Mouse (Mus musculus): ENCODE measurements at regions not wholly inside any gene's neighbourhood (a gene's known extent, or its start where the extent isn't known, plus 50 kb on each side); places are given as distances from the start of the nearest gene placed in this dataset. TPM values are rescaled to one million over a fixed set of nuclear protein-coding genes. Genes with fewer than 3 reads are reported as not detected.

DNA sequence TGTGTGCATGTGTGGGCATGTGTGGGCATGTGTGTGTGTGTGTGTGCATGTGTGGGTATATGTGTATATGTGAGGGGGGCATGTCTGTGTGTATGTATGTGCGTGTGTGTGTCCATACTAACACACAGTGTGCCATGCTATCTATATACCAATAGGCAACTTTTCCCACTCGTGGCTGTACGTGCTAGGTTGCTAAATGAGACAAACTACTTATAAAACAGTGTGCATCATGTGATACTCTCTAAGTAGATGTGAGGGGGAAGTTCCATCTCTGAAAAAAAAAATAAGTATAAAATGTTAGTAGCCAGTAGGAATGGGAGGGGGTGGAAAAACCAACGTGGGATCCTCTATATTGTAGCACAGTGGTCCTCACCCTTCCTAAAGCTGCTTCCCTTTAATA is 74.5 kb upstream of the Lhx5 start:
- no peak overlapping the region for H3K9ac ChIP-seq (ENCODE audit: low read length)
- H3K27me3 ChIP-seq (replicated peaks; ENCODE audit: control insufficient read depth, insufficient read depth, low read length) = peaks cover 38% of the 10 kb centered on the region
- DNase-seq (ENCODE audit: low spot score) (no peak), ATAC-seq (replicated peaks; ENCODE audit: low FRiP score, low TSS enrichment, low read depth) (no peak)
- H3K27ac ChIP-seq (ENCODE audit: low read depth) = no peak overlapping the region
- no peak overlapping the region for H3K4me2 ChIP-seq (ENCODE audit: low read length)
- no peaks in the 10 kb centered on the region for H3K4me1 ChIP-seq (replicated peaks; ENCODE audit: control insufficient read depth, insufficient read depth, low read length)
- H3K9me3 ChIP-seq (ENCODE audit: control insufficient read depth, low read length) = no peaks in the 10 kb centered on the region
- H3K4me3 ChIP-seq (ENCODE audit: low read depth, low read length) = no peak overlapping the region
- H3K36me3 ChIP-seq (ENCODE audit: control insufficient read depth, insufficient read depth, low read length) = no peaks in the 10 kb centered on the region
- WGBS = 82% methylated on average over 4 of the region's 4 CpGs

DNA sequence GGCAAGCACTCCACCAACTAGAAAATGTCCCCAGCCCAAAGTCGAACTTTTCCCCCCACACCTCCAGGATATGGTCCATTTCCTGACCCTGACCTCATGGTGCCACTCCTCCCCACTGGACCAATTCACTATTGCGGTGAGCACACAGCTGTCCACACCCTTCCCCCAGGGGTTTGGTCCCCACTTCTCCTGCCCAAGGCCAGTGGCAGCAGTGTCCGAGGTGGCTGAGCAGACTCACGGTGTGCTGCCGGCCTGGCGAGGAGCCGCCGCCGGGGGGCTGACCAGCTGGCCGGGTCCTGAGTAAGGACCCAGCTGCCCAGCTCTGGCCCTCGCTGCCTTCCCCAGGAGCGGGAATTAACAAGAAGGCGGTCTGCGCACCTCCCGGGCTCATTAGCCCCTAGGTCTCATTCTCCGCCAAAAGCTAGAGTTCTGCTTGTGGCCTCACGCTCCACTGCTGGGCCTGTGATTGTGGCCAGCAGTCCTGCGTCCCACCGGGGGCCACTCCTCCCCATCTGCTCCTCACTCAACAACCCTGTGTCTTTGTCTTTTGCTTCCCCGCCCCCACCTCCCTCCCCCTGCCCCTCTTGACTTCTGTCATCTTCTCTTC is 73.3 kb upstream of the Lhx5 start:
- H3K27ac ChIP-seq (ENCODE audit: low read depth) = no peak overlapping the region
- peaks cover 43% of the 10 kb centered on the region for H3K27me3 ChIP-seq (replicated peaks; ENCODE audit: control insufficient read depth, insufficient read depth, low read length)
- H3K4me2 ChIP-seq (ENCODE audit: low read length) = no peak overlapping the region
- H3K9ac ChIP-seq (ENCODE audit: low read length) = no peak overlapping the region
- H3K36me3 ChIP-seq (ENCODE audit: control insufficient read depth, insufficient read depth, low read length) = no peaks in the 10 kb centered on the region
- WGBS = 13% methylated on average over 20 of the region's 20 CpGs
- DNase-seq (ENCODE audit: low spot score) (no peak), ATAC-seq (replicated peaks; ENCODE audit: low FRiP score, low TSS enrichment, low read depth) (no peak)
- H3K4me1 ChIP-seq (replicated peaks; ENCODE audit: control insufficient read depth, insufficient read depth, low read length) = no peaks in the 10 kb centered on the region
- no peaks in the 10 kb centered on the region for H3K9me3 ChIP-seq (ENCODE audit: control insufficient read depth, low read length)
- H3K4me3 ChIP-seq (ENCODE audit: low read depth, low read length) = no peak overlapping the region

- Histone ChIP-seq H3K4me2 (ENCODE audit: low read length) (no peak overlapping the region), H3K9ac (ENCODE audit: low read length) (no peak overlapping the region), H3K9me3 (ENCODE audit: control insufficient read depth, low read length) (no peaks in the 10 kb centered on the region), H3K4me3 (ENCODE audit: low read depth, low read length) (no peak overlapping the region), H3K27me3 (replicated peaks; ENCODE audit: control insufficient read depth, insufficient read depth, low read length) (0 out of 2 replicates have a peak, but pooled peaks cover 10% of the 10 kb centered on the region), H3K36me3 (ENCODE audit: control insufficient read depth, insufficient read depth, low read length) (no peaks in the 10 kb centered on the region), H3K27ac (ENCODE audit: low read depth) (no peak overlapping the region), H3K4me1 (replicated peaks; ENCODE audit: control insufficient read depth, insufficient read depth, low read length) (no peaks in the 10 kb centered on the region)
- DNase-seq (ENCODE audit: low spot score) (no peak), ATAC-seq (replicated peaks; ENCODE audit: low FRiP score, low TSS enrichment, low read depth) (no peak)
- 41% methylated on average over 10 of the region's 10 CpGs for WGBS
These were observed 65.5 kb upstream of the Lhx5 start for GRCm38 (mm10) chr5:120365950-120366467.

DNA sequence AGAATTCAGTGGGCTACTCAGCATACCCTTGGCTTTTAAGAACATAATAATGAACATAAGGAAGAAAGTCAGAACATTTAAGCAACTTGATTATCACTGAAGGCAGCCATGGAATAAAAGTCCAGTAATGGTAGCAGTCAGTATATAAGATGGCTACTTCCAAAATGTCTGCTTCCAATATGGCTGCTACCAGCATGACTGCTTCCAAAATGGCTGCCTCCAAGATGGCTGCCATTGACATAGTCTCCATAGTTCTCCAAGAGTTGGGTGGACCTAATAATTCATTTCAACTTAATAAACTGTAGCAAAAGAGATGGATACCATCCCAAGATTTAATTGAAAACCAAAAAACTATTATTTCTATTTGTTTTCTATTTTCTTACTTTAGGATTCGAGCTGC is 62.7 kb upstream of the Lhx5 start:
- H3K27me3 ChIP-seq (replicated peaks; ENCODE audit: control insufficient read depth, insufficient read depth, low read length) = peaks cover 16% of the 10 kb centered on the region
- no peak for DNase-seq (ENCODE audit: low spot score)

GRCm38 (mm10) chr5:120371176-120371819 is 60.2 kb upstream of the Lhx5 start:
- WGBS = 7% methylated on average over 15 of the region's 15 CpGs
- no peak overlapping the region for H3K4me2 ChIP-seq (ENCODE audit: low read length)

More for the DNA sequence above, 62.7 kb upstream of the Lhx5 start:
- Histone ChIP-seq H3K9ac (ENCODE audit: low read length) (no peak overlapping the region), H3K4me1 (replicated peaks; ENCODE audit: control insufficient read depth, insufficient read depth, low read length) (no peaks in the 10 kb centered on the region), H3K9me3 (ENCODE audit: control insufficient read depth, low read length) (no peaks in the 10 kb centered on the region), H3K4me3 (ENCODE audit: low read depth, low read length) (no peak overlapping the region), H3K4me2 (ENCODE audit: low read length) (no peak overlapping the region), H3K36me3 (ENCODE audit: control insufficient read depth, insufficient read depth, low read length) (no peaks in the 10 kb centered on the region), H3K27ac (ENCODE audit: low read depth) (no peak overlapping the region)
- ATAC-seq (replicated peaks; ENCODE audit: low FRiP score, low TSS enrichment, low read depth) = no peak
- WGBS = 86% methylated on average over 1 of the region's 1 CpGs

GRCm38 (mm10) chr5:120373426-120373825 is 58.1 kb upstream of the Lhx5 start:
- no peak for ATAC-seq (replicated peaks; ENCODE audit: low FRiP score, low TSS enrichment, low read depth)
- H3K27me3 ChIP-seq (replicated peaks; ENCODE audit: control insufficient read depth, insufficient read depth, low read length) = peaks cover 20% of the 10 kb centered on the region
- H3K27ac ChIP-seq (ENCODE audit: low read depth) = no peak overlapping the region
- H3K4me1 ChIP-seq (replicated peaks; ENCODE audit: control insufficient read depth, insufficient read depth, low read length) = no peaks in the 10 kb centered on the region
- H3K4me3 ChIP-seq (ENCODE audit: low read depth, low read length) = no peak overlapping the region
- no peak for DNase-seq (ENCODE audit: low spot score)
- H3K36me3 ChIP-seq (ENCODE audit: control insufficient read depth, insufficient read depth, low read length) = no peaks in the 10 kb centered on the region
- H3K9ac ChIP-seq (ENCODE audit: low read length) = no peak overlapping the region
- H3K4me2 ChIP-seq (ENCODE audit: low read length) = no peak overlapping the region
- no peaks in the 10 kb centered on the region for H3K9me3 ChIP-seq (ENCODE audit: control insufficient read depth, low read length)
- 81% methylated on average over 7 of the region's 7 CpGs for WGBS

More at GRCm38 (mm10) chr5:120371176-120371819, 60.2 kb upstream of the Lhx5 start:
- H3K4me1 ChIP-seq (replicated peaks; ENCODE audit: control insufficient read depth, insufficient read depth, low read length) = no peaks in the 10 kb centered on the region
- H3K27ac ChIP-seq (ENCODE audit: low read depth) = no peak overlapping the region
- no peak overlapping the region for H3K9ac ChIP-seq (ENCODE audit: low read length)
- ATAC-seq (replicated peaks; ENCODE audit: low FRiP score, low TSS enrichment, low read depth) (no peak), DNase-seq (ENCODE audit: low spot score) (no peak)
- no peaks in the 10 kb centered on the region for H3K9me3 ChIP-seq (ENCODE audit: control insufficient read depth, low read length)
- H3K27me3 ChIP-seq (replicated peaks; ENCODE audit: control insufficient read depth, insufficient read depth, low read length) = peaks cover 20% of the 10 kb centered on the region
- no peak overlapping the region for H3K4me3 ChIP-seq (ENCODE audit: low read depth, low read length)
- no peaks in the 10 kb centered on the region for H3K36me3 ChIP-seq (ENCODE audit: control insufficient read depth, insufficient read depth, low read length)

Small RNA genes lying in the stretch of these regions (microRNA-seq; reads per million reads assigned to microRNA genes)
- gene Gm26474 = not detected

Measured in intestine, embryonic 14.5 days (tissue).